Mouse (Mus musculus) adrenal gland, postnatal 25 days (tissue): Measurements from ENCODE around the gene Ulk4. TPM values are rescaled to one million over a fixed set of nuclear protein-coding genes. Genes with fewer than 3 reads are reported as not detected.

Source experiments
- DNase-seq: peaks from one replicate; pipeline ENCODE4 v3.0.0; 2021; ENCODE audit warnings: mixed read lengths
- total RNA-seq: library from RNA; stranded (reverse); gene quantifications from 2 replicates; pipeline ENCODE4 v1.2.3, GENCODE M21; 2021

The Ulk4 gene
- total RNA-seq, 1 experiment from 2014 or later = 3.2 TPM

DNA sequence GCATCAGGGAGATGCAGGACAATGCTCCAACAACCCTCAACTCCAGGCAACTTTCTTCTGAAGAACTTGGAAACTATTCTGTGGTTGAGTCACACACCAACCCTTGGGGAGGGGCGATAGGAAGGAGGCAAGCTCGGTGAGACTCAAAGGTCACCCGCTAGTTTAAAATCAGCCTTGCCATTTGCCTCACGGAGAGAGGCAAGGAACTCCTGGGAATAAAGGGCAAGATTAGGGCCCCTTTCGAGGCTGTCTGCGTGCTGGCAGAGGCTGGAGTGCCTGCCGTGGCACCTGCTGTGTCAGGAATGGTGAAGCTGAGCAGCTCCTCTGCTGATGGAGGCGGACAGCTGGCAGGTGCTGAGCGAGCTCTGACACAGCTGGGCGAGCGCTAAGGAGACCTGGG lies 169.9 kb downstream of the Ulk4 start:
- DNase-seq = no peak

DNA sequence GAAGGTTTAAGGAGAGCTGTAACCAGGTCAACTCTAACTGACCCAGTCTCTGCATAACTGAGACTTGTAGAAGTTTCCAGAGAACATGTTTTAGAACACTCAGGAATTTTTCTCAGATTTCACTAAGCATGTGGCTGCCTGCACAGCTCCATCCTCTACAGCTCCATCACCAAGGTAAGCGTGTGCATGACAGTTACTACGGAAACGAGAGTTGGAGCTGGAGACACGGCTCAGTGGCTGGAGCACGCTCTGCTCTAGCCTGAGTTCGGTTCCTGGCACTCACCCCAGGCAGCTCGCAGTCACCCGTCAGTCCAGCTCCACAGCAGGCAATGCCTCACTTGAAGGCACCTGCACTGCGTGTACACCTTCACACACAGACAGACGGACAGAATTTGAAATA lies 175.5 kb downstream of the Ulk4 start:
- DNase-seq = no peak

DNA sequence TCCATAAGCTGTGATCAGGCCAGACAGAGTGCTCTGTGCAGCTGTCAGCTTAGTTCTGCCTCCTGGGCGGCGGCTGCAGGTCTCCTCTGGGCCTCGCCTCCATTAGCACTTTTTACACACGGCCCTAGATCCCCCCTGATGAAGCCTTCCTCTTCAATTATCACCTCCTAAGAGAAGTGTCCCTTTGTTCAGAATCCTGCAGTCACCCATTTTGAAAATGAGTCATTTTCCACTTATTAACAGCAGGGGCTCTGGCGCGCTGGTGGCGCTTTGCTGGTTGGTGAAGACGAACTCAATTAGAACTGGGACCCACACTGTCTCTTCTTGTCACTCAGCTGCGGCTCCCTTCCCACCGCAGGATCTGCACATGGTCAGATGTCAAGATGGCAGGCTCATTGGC lies 177.5 kb downstream of the Ulk4 start:
- no peak for DNase-seq

DNA sequence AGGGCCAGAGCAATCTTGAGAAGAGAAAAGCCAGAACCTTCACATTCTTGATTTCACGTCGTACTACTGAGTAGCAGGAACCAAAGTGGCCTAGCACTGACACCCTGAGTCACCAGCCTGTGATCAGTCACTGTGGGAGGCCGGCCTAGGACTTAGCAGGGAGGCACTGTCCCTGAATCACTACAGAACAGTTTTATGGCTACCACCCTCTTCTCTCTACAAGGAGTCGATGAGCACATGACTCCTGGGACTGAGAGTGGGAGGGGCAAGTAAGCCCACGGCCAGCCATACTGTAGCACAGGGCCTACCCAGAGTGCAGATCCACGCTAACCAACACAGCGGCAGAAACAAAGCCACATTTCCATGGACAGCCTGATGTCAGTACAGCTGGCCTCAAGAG lies 183.2 kb downstream of the Ulk4 start:
- DNase-seq = peak; percentile 28

DNA sequence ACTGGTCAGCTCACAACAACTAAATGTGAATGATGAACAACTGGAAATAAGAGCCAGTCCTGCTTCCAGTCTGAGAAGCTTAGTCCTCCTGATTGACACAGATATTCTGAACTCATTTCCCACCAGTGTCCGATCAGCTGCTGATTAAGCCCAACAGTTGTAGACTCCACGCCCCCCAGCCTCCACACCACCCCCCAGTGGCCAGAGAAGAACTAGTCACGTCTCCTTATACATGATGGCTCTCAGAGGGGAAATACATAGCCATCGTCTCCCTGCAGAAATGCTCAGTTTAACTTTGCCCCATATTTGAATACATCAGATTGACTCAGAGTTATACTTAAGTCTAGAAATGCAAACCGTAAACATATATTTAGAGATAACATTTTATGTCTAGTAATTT lies 184.4 kb downstream of the Ulk4 start:
- DNase-seq = no peak

DNA sequence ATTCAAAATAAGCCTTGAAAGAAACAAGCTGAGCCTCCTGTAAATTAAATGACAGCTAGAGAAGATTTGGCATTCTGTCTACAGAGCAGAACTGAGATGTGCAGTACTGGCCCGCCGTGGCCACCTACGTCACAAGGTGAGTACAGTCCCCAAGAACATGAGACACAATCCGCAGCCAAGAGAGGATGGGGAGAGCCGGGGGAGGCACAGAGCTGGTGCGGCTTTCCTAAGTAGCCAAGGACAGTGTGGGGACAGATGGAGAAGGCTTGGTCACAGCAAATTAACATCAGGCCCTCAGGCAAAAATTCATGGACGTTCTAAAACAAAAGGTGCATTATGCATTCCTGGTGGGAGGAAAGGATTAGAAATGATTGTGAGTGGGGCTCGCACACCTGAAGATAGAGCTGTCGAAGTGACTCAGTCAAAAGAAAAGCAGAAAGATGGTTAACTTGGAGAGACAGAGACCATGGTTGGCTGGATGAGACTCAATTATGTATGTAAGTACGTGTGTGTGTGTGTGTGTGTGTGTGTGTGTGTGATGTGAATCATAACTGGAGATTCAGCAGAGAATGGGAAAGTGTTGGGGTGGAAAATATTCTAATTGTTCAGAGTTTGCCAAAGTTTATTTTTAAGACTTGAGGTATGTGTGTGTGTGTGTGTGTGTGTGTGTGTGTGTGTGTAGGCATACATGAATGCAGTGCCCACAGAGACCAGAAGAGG lies 185.8 kb downstream of the Ulk4 start:
- no peak for DNase-seq

DNA sequence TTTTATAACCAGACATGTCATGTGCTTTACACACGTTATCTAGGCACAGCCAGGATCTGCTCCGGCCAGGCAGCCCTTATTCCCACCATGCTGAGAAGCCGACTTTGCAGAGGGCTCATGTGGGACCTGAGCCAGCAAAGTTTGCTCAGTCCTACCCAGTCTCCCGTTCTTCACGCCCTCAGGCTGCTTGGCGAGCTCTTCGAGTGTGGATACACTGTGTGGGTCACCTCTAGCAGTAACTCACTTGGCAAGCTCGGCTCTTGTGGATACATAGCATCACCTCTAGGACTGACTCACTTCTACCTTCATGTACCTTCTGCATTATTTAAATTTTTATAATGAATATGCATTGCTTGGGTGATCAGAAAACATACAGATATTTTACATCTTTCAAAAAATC lies 189.3 kb downstream of the Ulk4 start:
- DNase-seq = no peak

DNA sequence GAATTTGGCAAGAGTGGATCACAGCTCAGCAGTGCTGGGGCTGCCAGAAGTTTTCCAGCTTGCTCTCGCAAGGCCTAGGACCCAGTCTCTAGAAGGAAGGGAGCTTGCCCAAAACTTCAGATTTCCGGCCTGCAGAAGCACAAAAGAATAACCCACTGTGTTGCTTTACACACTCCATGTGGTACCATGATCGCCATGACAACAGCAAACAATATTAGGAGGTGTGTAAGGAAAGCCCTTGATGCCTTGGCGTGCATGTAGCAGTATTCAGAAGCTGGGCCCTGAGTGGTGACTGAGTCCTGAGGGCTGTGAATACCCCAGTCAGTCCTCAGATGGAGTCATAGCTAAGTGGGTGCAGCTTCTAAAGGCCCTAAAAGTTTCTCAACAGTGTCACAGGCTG lies 192.8 kb downstream of the Ulk4 start:
- DNase-seq = no peak

DNA sequence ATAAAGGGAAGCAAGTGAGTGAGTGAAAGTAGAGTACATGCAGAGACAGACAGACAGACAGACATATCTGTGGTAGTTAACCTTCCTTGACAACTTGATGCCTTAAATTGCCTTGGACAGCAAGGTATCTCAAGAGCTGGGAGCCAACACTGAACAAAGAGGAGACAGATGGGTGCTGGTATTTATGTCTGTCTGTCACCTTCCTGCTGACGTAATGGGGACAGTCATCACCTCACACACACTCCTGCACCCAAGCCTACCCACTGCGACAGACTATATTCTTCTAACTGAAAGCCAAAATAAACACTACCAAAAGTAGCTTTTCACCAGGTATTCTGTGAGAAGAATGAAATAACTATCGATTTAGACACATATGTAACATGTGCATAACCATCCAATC lies 196.2 kb downstream of the Ulk4 start:
- no peak for DNase-seq

DNA sequence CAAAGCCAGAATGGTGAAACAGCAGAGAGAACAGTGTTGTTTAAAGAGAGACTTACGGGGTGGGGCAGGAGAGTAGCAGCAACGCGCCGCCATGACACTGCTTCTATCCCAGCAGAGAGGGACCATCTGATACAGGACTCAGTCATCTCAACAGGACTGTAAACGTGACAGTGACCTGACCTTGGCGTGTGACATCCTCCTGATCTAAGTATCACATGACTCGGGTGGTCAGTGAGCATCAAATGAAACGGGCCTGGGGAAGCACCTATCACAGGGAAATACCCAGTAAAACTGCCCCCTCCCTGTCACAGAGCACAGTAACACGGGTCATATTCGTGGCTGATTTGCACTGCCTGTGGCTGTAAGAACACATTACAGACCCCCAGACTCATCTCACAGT lies 196.6 kb downstream of the Ulk4 start:
- no peak for DNase-seq

DNA sequence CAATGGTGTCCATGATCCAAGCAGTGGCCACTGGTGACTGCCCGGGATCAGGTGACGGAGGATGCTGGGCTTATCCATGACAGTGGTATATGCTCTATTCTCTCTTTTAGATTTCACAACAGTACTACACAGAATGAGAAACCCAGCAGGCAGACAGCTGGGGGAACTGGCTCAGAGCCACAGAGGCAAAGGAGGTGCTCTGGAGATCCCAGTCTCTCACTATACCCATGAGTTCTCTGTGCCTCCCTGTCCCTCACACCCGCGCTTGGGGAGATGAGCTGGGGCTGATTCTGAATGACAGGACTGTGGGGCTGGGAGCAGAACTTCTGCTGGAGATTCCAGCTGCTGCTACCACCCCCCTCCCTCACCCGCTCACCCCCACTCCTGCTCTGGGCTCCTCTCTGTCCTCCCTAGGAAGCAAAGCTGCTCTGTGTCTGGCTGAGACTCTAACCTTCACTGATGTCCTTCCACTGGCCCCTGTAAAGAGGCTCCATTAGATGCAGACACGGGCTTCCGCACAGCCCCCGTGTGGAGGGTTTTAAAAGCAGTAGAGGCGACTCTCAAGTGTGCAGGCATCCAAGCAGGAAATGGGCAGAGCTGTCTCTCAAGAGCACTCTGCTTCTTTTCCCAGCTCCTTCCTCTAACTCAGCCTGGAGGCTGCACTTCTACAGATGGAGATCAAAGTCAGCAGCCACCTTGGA lies 197.5 kb downstream of the Ulk4 start:
- no peak for DNase-seq

DNA sequence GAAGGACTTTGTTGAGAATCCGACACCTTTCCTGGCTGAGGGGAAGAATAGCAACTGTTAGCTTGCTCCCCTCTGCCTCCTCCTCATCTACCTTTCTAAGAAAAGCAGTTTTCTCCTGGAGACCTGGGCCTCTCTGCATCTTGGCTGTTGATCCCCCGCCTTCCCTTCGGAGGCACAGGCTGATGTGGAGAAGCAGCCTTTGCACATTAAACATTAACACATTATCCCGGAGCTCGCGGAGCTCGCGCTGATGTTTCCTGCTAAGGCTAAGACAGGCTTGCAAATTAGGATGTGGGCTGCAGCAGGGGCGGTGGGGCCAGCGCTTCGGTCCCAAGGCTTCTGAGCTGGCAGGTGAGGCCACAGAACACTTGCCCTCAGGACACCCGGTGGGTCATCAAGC lies 200.7 kb downstream of the Ulk4 start:
- DNase-seq = no peak

DNA sequence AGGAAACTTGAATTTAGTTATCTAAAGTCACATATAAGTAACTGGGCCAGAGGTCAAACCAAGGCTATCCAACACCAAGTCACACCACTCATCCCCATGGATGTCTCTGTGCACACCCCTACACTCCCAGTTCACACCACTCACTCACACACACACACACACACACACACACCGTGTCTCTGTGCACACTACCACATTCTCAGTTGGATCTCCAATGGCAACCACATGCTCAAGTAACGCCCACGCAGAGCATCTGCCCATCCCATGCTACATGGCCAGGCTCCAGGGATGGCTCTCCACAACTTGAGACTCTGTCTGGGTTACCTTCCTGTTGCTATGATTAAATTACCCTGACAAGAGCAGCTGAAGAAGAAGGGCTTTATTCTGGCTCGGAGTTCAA lies 201.8 kb downstream of the Ulk4 start:
- no peak for DNase-seq

DNA sequence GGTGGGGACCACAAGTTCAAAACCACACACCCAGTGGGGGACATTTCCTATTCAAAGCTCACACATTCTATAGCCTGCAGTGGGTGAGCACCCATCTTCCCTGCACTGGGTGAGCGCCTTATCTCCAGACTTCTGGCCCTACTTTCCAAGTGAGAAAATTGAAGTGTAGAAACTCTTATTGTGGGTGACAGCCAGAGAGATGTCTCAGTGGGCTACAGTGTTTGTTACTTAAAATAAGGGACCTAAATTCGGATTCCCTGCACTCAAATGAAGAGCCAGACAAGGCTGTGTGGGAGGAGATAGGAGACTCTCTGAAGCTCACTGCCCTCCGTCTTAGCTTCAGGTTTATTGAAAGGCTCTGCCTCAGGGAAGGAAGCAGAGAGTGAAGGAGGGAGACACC lies 202.3 kb downstream of the Ulk4 start:
- no peak for DNase-seq

DNA sequence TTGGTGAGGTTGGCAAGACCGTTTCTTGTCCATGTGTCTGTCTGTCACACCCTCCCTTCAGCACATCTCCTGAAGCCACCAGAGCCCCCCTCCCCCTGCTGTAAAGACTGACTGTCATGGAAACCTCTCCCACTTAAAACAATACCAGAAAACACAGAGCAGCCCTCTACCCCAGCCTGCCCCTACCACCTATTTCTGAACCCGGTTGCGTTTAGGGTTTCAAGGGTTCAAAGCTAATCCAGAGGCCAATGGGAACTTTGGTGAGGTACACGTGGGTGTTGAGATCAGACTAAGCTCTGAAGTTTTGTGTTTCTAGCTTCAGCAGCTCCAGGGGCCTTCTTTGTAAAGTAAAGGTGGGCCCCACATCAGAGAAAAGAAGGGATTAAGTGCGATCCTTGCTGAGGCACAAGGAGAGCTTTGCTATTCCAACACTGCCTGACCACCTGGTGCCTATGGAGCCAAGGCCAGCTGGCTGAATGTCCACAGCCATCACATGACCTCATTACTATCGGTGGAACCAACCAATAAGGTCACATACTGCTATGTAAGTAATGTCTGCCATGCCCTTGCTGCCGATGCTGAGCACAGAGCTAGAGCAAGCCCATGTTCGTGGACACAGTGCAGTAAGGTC lies 204.8 kb downstream of the Ulk4 start:
- DNase-seq = no peak

DNA sequence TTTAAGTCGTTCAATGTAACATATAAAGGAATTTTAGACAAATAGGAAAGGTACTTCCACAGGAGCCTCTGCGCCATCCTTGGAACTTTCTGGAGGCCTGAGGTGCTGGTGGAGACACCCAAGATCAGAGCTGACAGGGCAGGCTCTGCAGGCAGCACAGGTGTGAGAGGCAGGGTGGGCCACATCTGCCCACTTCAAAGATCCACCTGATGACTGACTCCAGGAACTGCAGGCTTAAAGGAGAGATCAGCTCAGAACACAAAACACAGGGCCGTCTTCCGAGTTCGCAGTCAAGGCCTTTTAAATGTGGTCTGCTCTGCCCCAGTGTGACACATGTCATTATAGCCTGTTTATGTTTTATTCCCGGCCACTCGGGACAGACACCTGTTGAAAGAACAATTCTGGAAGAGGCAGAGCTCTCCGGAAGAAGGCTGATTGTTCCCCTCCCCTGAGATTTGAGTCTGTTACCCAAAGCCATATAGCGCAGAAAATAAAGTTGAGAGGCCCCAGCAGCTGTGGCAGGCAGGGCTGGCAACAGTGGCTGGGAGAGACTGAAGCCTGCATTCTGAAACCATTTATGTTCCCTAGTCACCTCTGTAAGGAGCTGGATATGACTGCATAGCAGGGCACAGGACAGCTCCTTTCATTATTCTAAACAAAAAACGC lies 205.4 kb downstream of the Ulk4 start:
- DNase-seq = no peak

DNA sequence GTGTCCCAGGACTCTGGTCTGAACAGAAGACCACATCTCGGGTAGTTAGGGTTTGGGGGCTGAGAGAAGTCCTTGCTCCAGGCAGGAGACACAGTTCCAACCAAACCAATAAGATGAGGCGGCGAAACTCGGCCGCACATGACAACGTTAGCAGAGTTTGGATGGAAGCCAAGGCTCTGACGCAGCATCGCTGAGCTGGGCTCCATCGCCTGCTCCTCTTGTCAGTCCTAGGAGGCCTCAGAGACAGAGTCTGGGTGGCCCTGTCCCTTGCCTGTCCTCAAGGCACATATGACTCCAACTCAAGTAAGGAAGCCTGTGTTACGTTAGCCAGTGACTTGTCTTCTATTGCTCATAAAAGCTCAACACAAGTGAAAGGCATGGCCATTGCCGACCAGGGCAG lies 205.9 kb downstream of the Ulk4 start:
- peak; percentile 74 for DNase-seq

DNA sequence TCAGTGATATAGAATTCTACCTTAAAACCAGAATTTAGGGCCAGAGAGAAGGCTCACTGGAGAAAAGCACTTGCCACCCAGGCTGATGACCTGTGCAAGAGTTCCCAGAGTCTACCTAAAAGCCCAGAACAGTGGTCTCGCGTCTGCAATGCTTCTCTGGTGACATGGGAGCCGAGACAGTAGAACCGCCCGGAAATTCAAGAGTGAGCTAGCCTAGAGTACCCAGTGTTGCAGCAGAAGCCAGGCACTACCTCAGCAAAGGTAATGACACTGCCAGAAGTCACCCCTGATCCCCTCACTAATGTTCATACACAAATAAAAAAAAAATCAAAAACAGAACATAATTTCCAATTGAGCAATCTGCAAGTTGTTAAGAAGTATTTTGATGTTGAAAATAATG lies 208.9 kb downstream of the Ulk4 start:
- no peak for DNase-seq

DNA sequence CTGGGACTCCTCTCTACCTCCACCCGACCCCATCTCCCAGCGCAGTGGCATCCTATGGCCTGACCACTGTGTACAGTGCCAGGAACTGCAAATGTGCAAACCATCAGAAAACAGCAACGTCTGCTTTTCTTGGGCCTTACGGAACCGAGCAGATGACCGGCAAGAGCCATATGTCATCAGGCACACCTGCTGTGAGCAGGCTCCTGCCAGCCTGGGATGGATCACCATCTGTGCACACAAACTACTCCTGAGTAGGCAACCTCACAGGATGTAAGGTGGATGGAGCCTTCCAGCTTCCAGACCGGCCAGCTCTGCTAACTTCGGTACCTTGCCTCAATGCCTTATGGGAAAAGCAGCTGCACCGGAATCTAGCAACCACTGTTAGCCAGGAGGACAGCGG lies 210.0 kb downstream of the Ulk4 start:
- no peak for DNase-seq

DNA sequence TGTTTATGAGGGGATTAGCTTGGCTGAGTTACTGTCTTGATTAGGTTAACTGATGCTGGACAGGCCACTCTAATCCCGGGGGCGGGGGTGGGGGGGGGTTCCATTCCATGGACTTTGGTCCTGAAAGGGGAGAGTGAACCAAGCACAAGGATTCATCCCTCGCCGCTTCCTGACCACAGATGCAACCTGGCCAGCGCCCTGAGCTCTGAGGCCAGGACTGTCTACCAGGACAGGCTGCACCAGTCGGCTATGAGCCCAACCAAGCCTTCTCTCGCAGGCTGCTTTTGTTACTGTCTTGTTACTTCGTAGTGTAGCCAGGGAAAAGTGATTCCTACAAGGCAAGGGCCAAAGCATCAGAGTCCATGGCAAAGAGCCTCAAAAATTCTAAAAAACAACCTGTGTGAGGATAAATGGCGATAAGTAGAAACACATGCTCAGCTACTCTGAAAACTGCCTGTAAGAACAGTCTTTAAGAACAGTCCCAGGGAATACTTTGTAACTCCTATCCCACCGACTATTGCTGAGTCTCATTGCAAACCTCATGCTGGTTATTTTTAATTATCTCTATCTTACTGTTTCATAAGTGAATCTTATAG lies 211.5 kb downstream of the Ulk4 start:
- no peak for DNase-seq

DNA sequence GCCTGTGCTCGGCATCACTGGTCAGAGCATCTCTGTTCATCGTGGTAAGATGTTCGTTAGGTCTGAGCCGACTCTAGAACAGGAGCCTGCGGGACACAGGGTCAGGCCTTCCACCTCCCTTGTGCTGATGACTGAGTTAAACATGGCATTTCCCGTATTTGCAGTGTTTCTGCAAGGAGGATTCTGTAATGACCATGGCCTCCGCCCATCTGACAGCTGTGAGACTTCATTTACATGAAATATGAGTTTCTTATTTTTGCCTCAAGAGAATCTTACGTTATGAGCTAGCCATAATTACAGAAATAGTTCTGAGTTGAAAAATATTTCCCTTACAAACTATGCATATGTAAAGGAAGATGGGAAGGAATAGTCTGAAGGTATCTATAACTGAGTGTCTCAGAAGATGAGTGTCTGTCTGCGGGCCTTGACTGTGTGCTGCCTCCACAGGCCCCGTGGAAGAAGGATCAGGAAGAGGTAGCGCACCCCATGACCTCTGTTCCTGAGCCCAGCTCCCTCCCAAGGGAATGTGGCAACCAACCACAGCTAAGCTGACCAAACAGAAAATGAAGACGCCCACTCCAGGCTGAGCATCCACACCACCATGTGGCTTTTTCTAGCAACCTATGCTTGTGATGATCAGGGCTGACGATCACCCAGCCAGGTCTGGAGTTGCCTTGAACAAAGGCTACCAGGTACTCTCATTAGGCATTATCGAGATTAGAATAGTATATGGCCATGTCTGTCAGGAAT lies 212.2 kb downstream of the Ulk4 start:
- DNase-seq = no peak

DNA sequence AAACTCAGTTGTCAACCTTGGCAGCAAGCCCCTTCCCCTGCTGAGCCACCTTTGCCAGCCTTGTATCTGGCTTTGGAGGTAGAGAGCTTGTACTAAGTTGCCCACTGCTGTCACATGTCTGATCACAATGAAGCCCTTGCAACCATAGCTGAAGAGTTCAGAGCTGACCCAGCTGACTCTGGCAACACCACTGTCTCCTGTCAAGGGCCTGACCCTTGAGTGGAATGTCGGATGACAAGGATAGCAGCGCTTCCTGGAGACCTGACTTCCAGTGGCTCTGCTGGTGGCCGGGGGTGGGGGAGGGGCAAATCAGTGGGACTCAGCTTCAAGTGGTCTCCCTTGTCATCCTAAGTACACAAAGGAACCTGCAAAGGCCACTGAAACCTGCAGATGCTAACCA lies 214.3 kb downstream of the Ulk4 start:
- no peak for DNase-seq
